Mouse (Mus musculus) spleen, postnatal 36 days (tissue): ENCODE measurements around the gene Bcam.

Experiments used
- DNase-seq, 2 experiments: peaks; one replicate each; pipeline ENCODE4 v3.0.0; 2022; ENCODE audit warnings: low spot score in 2 of 2, mixed read lengths in 1 of 2

Bcam gene

DNA sequence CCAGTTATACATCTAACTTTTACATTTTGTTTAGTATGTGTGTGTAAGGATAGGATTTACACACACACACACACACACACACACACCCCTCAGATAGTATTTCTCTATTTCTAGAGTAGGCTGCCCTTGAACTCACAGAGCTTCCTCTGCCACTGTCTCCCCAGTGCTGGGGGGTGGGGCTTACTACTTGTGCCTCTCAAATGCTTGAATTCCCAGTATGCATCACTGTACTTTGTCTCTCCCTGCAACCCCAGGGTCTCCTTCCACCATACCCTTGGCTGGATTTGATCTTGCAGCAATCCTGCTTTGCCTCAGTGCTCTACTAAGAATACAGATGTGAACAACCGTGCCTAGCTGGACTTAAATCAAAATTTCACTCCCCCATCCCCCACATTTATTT is 16.8 kb downstream of the Bcam start:
- DNase-seq, result no peak

DNA sequence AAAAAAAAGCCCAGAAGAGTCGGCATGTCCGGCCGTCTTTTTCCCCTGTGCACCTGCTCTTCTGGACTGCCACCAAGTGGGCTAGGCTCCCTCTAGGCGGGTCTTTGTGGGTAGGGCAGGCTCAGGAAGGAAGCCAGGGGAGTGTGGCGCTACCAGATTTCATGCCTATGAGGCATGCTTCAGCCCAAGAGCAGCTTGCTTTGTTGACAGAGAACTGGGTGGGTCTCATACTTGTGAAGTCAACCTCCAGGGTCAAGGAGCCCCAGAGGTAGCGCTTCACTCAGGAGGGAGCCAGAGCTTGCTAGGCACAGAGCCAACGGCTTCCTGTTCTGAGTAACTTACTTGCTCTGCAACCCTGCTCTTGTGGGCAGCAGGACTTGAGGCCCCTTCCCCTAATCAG is 17.2 kb downstream of the Bcam start:
- DNase-seq, result no peak

- DNase-seq, result no peak
Measured at GRCm38 (mm10) chr7:19752652-19753051, 18.2 kb downstream of the Bcam start.

- DNase-seq, result no peak
Measured at GRCm38 (mm10) chr7:19751070-19751383, 19.8 kb downstream of the Bcam start.

GRCm38 (mm10) chr7:19750217-19751069 is 20.4 kb downstream of the Bcam start, which contains the start of gene Nectin2:
Gene Nectin2, minus strand, starts transcription at chr7:19750483.
- peak; percentile 60 to 64 for DNase-seq

- DNase-seq, result peak; percentile 71 to 83
Measured at GRCm38 (mm10) chr7:19749389-19750216, 21.2 kb downstream of the Bcam start.

GRCm38 (mm10) chr7:19748219-19749195 is 22.3 kb downstream of the Bcam start:
- no peak for DNase-seq

GRCm38 (mm10) chr7:19747420-19748218 is 23.2 kb downstream of the Bcam start:
- no peak for DNase-seq

DNA sequence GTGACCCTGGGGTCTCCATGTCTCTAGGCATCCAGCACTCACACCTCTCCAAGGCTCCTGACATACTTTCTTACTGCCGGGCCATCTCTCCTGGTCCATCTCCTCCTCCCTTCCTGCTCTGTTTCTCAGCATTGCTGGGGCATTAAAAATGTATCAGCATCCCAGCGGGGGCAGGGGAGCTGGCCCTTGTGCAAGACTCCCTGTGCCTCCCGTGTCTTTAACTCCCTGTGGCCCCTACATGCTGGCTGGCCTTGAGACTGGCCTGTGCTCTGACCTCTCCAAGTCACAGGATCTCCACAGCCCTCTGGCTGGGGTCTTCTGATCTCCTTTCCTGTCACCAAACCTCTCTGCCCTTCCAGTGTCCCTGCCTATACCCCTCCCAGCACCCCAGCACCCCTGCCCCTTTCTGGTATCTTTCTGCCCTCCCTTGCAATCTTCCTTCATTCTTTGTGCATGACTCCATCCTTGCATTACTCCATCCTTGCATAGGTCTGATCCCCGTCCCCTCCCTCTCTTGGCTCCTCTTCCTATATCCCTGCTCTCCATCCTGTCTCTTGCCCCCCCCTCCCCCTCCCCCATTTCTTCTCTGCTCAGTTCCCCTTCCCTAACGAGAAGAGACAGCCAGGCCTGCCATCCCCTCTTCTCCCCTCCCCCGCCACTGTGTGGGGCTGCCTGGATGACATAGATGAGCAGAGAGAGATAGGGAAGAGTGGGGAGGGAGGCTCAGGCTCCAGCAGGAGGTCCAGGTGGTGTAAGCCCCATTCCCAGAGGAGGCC is 24.2 kb downstream of the Bcam start:
- DNase-seq, result no peak

DNA sequence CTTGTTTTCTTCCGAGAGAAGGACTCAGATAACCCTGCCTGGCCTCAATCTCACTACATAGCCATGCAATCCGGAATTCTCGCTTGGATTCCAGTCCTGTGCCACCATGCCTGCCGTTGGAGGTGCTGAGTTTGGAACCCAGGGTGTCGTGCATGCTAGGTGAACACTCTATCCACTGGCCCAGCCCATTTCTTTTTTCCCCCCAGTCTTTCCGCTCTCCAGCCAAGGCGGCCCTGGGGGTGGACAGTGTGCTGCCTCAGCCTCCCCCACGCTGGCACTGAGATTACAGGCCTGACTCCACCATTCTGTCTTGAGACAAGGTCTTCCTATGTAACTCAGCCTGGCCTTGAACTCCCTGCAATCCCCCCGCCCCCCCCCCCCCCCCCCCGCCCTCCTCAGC is 24.8 kb downstream of the Bcam start:
- DNase-seq, result no peak

GRCm38 (mm10) chr7:19744590-19745385 is 26.0 kb downstream of the Bcam start:
- DNase-seq, result no peak

DNA sequence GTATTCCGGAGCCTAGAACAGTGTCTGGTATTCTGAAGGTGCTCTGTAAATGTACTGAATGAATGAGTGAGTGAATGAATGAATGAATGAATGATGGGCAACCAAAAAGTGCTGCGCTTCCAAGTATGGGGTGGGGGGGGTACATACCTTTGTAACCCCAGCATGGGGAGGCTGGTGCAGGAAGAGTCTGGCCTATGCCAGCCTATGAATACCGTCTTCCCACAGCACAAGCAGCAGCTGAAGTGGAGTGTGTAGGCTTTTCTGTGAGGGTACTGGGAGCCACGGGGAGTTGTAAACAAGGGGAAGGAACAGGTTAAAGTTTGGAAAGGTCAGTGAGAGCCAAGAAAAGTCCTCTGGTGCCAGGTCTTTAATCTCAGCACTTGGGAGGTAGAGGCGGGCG is 27.0 kb downstream of the Bcam start:
- no peak for DNase-seq

DNA sequence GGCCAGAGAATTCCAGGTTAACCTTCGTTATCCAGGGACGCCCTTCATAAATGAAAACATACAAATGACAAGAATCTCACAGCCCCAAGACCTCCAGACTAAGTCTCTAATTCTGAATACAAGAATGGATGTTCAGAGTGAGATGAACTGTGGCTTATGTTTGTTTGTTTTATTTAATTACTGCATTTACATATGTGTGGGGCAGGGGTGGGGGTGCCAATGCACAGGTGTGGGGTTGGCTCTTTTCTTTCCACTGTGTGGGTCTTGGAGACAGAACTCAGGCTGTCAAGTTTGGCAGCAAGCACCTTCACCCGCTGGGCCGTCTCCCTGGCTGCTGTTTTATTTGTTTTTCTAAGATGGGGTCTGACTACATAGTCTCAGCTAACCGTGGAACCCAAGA is 28.3 kb downstream of the Bcam start:
- DNase-seq, result no peak

DNA sequence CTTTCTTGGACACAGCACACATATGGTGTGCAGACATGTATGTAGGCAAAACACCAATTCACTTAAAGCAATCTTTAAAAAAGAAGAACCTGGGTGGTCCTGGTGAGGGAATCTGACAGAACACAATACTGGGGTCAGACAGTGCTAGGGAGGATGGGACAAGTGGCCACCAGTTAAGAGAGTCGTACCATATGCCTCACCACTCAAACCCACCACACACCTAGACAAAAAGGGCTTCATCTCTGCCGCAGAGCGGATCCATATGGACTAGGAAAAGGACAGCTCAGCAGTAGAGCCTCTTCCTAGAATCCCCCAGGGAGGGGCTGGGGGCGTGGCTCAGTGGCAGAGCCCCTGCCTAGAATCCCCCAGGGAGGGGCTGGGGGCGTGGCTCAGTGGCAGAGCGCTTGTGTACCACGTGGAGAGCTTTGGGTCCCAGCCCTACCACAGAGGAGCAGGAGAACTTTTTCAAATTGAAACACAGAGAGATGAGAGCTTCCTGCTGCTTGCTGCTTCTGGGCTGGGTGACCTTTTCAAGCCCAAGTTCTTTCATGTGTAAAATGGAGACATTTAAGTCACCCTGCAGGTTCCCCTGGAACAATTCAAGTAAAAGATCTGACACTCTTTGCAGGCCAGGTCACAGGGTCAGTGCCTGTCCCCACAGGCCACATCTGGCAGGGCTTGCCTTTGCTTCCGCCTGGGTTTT is 29.3 kb downstream of the Bcam start:
- DNase-seq, result no peak

DNA sequence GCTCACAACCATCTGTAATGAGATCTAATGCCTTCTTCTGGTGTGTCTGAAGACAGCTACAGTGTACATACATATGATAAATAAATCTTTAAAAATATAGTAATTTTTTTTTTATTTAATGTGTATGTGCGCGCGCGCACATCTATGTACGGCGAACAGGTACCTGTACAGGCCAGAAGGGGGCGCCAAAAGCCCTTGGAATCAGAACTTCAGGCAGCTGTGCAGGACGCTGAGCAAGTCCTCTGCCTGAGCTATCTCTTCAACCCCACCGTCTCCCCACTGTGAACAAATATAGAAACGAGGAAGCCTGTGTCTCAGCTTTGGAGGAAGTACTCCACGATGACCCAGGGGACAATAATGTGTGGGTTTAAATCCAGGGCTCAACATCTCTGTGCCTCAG is 30.5 kb downstream of the Bcam start:
- no peak for DNase-seq

DNA sequence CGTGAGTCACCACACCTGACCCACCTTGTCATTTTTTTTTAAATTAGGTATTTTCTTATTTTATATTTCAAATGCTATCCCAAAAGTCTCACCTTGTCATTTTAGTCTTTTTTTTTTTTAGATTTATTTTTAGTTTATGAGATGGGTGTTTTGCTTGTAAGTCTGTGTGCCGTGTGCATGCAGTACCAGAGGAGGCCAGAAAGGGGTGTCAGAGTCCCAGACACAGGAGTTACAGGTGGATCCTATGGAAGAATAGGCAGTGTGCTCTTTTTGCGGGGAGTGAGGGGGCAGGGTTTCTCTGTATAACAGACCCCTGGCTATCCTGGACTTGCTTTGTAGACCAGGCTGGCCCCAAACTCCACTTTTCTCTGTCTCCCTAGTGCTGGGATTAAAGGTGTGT is 32.0 kb downstream of the Bcam start:
- no peak for DNase-seq

DNA sequence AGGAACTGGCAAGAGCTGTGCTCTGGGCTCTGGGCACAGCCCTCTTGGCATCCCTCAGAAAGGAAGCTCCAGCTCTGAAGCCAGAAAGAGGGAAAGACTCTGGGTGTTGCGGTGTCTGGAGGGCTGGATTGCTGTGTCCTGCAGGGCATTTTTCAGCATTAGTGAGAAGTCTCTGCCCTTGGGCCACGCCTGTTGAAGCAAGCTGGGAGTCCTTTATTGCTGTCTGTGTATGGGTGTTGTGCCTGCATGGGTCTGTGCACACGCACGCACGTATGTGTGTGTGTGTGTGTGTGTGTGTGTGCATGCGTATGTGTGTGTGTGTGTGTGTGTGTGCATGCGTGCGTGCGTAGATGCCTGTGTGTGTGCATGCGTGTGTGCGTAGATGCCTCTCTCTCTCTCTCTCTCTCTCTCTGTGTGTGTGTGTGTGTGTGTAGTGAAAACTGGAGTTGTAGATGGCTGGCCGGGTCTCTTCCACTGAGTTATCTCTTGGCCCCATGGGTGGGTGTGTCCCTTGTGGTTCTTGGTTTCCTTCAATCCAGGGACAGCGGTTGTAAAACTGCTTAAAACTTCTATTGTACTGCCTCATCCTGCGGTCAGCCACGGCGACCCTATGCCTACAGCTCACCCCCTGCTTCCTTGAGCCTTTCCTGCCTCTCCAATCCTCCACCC is 34.3 kb downstream of the Bcam start:
- no peak for DNase-seq

- DNase-seq, result no peak
Measured at GRCm38 (mm10) chr7:19734178-19734666, 36.6 kb downstream of the Bcam start.
